Mouse (Mus musculus) embryonic facial prominence, embryonic 15.5 days (tissue): Measurements from ENCODE around the gene 1700122O11Rik. TPM values are rescaled to one million over a fixed set of nuclear protein-coding genes. Genes with fewer than 3 reads are reported as not detected.

Experiments
- ATAC-seq: fragments of 200-750 bp; cut with Nextera tagmentation; 2 replicates; pipeline ENCODE4 v1.8.0; 2017; ENCODE audit warnings: low read depth, moderate TSS enrichment; ENCODE audit not compliant: insufficient number of reproducible peaks, low FRiP score, low TSS enrichment
- H3K27ac ChIP-seq: fragments of 300-500 bp; sonication (generic); replicated peaks from 2 replicates; pipeline ENCODE4 v1.5.1; 2015; ENCODE audit warnings: mild to moderate bottlenecking, inconsistent platforms
- H3K27me3 ChIP-seq: fragments of 300-500 bp; sonication (generic); 2 replicates; pipeline ENCODE4 v1.6.1; 2015; ENCODE audit warnings: inconsistent platforms
- H3K36me3 ChIP-seq: fragments of 300-500 bp; sonication (generic); 2 replicates; pipeline ENCODE4 v1.6.1; 2015; ENCODE audit warnings: mild to moderate bottlenecking, inconsistent platforms
- H3K4me1 ChIP-seq: fragments of 300-500 bp; sonication (generic); 2 replicates; pipeline ENCODE4 v1.6.1; 2015; ENCODE audit warnings: inconsistent platforms
- H3K4me2 ChIP-seq: fragments of 300-500 bp; sonication (generic); replicated peaks from 2 replicates; pipeline ENCODE4 v1.6.1; 2015; ENCODE audit warnings: mild to moderate bottlenecking, inconsistent platforms
- H3K4me3 ChIP-seq: fragments of 300-500 bp; sonication (generic); replicated peaks from 2 replicates; pipeline ENCODE4 v1.5.1; 2015; ENCODE audit warnings: mild to moderate bottlenecking, inconsistent platforms
- H3K9ac ChIP-seq: fragments of 300-500 bp; sonication (generic); 2 replicates; pipeline ENCODE4 v1.6.1; 2015; ENCODE audit warnings: inconsistent platforms
- H3K9me3 ChIP-seq: fragments of 300-500 bp; sonication (generic); replicated peaks from 2 replicates; pipeline ENCODE4 v1.6.1; 2016; ENCODE audit warnings: inconsistent platforms
- WGBS: fragments of 180-500 bp; shearing (Covaris S2); methylation state at CpG from one replicate; pipeline ENCODE4 v1.1.7; 2015; 5-methylcytosine and 5-hydroxymethylcytosine counted together
- polyA plus RNA-seq: library from polyadenylated mRNA; unstranded; fragments of >200 nt; fragmentation: Nextera tagmentation; extraction: Ambion mirVana; gene quantifications from 2 replicates; pipeline ENCODE4 v1.2.1, GENCODE M21; 2015

1700122O11Rik gene
- polyA plus RNA-seq, 1 experiment from 2014 or later = not detected

- ATAC-seq = no peak
- Histone ChIP-seq H3K4me2 (no peak overlapping the region), H3K36me3 (no peaks in the 10 kb centered on the region), H3K4me3 (no peak overlapping the region), H3K4me1 (peaks cover 58% of the 10 kb centered on the region), H3K9me3 (no peaks in the 10 kb centered on the region), H3K27ac (no peak overlapping the region), H3K27me3 (peaks cover 9% of the 10 kb centered on the region; the same call in 1 of the 2 replicates), H3K9ac (no peak overlapping the region)
- WGBS = 97% methylated on average over 5 of the region's 5 CpGs
These were observed 11.1 kb downstream of the 1700122O11Rik start for GRCm38 (mm10) chr17:48027019-48027418.

- Histone ChIP-seq H3K4me3 (no peak overlapping the region), H3K36me3 (no peaks in the 10 kb centered on the region), H3K9me3 (no peaks in the 10 kb centered on the region), H3K27me3 (no peaks in the 10 kb centered on the region; the same call in 1 of the 2 replicates), H3K27ac (peak overlapping the region; percentile 51; the same call in 1 of the 2 replicates), H3K4me1 (peaks cover 30% of the 10 kb centered on the region), H3K9ac (no peak overlapping the region), H3K4me2 (no peak overlapping the region)
- peak; percentile 53; the same call in 1 of the 2 replicates for ATAC-seq
- WGBS = 50% methylated on average over 8 of the region's 8 CpGs
These were observed 14.0 kb downstream of the 1700122O11Rik start for GRCm38 (mm10) chr17:48024045-48024444.

GRCm38 (mm10) chr17:48019585-48019984, 18.5 kb downstream of the 1700122O11Rik start:
- peaks cover 19% of the 10 kb centered on the region for H3K4me1 ChIP-seq
- no peak overlapping the region for H3K9ac ChIP-seq
- WGBS = 51% methylated on average over 2 of the region's 2 CpGs
- H3K27me3 ChIP-seq = no peaks in the 10 kb centered on the region; the same call in 1 of the 2 replicates
- H3K4me2 ChIP-seq = no peak overlapping the region
- H3K36me3 ChIP-seq = no peaks in the 10 kb centered on the region
- no peak overlapping the region for H3K4me3 ChIP-seq
- no peak for ATAC-seq
- no peaks in the 10 kb centered on the region for H3K9me3 ChIP-seq
- H3K27ac ChIP-seq = no peak overlapping the region

GRCm38 (mm10) chr17:48016566-48016965, 21.5 kb downstream of the 1700122O11Rik start:
- no peak overlapping the region for H3K27ac ChIP-seq
- ATAC-seq = no peak
- no peak overlapping the region for H3K9ac ChIP-seq
- no peaks in the 10 kb centered on the region for H3K9me3 ChIP-seq
- no peak overlapping the region for H3K4me3 ChIP-seq
- H3K4me2 ChIP-seq = no peak overlapping the region
- 75% methylated on average over 5 of the region's 5 CpGs for WGBS
- H3K4me1 ChIP-seq = peaks cover 7% of the 10 kb centered on the region; the same call in 1 of the 2 replicates
- no peaks in the 10 kb centered on the region for H3K36me3 ChIP-seq
- H3K27me3 ChIP-seq = 0 out of 2 replicates have a peak, but pooled peaks cover 3% of the 10 kb centered on the region

- no peak for ATAC-seq
- 55% methylated on average over 10 of the region's 10 CpGs for WGBS
- Histone ChIP-seq H3K9me3 (no peaks in the 10 kb centered on the region), H3K27me3 (0 out of 2 replicates have a peak, but pooled peaks cover 3% of the 10 kb centered on the region), H3K9ac (no peak overlapping the region), H3K4me3 (no peak overlapping the region), H3K4me2 (no peak overlapping the region), H3K27ac (no peak overlapping the region), H3K36me3 (no peaks in the 10 kb centered on the region), H3K4me1 (peaks cover 10% of the 10 kb centered on the region; the same call in 1 of the 2 replicates)
These were observed 25.5 kb downstream of the 1700122O11Rik start for GRCm38 (mm10) chr17:48012561-48012960.

GRCm38 (mm10) chr17:48011105-48011504, 27.0 kb downstream of the 1700122O11Rik start:
- H3K9ac ChIP-seq = no peak overlapping the region
- no peak overlapping the region for H3K4me3 ChIP-seq
- no peak for ATAC-seq
- H3K4me2 ChIP-seq = no peak overlapping the region
- no peak overlapping the region for H3K27ac ChIP-seq
- H3K27me3 ChIP-seq = 0 out of 2 replicates have a peak, but pooled peaks cover 3% of the 10 kb centered on the region
- no peaks in the 10 kb centered on the region for H3K9me3 ChIP-seq
- H3K4me1 ChIP-seq = peaks cover 10% of the 10 kb centered on the region
- 79% methylated on average over 12 of the region's 12 CpGs for WGBS
- no peaks in the 10 kb centered on the region for H3K36me3 ChIP-seq

- Histone ChIP-seq H3K27ac (no peak overlapping the region), H3K27me3 (0 out of 2 replicates have a peak, but pooled peaks cover 3% of the 10 kb centered on the region), H3K4me3 (no peak overlapping the region), H3K9ac (no peak overlapping the region), H3K4me2 (no peak overlapping the region), H3K36me3 (no peaks in the 10 kb centered on the region), H3K9me3 (no peaks in the 10 kb centered on the region), H3K4me1 (peaks cover 10% of the 10 kb centered on the region)
- ATAC-seq = no peak
- 73% methylated on average over 11 of the region's 11 CpGs for WGBS
These were observed 27.8 kb downstream of the 1700122O11Rik start for GRCm38 (mm10) chr17:48010283-48010682.

- no peak overlapping the region for H3K27ac ChIP-seq
- ATAC-seq = no peak
- peaks cover 19% of the 10 kb centered on the region for H3K4me1 ChIP-seq
- H3K9me3 ChIP-seq = no peaks in the 10 kb centered on the region
- H3K9ac ChIP-seq = no peak overlapping the region
- no peak overlapping the region for H3K4me2 ChIP-seq
- no peaks in the 10 kb centered on the region for H3K36me3 ChIP-seq
- H3K4me3 ChIP-seq = no peak overlapping the region
- 53% methylated on average over 4 of the region's 4 CpGs for WGBS
- H3K27me3 ChIP-seq = no peaks in the 10 kb centered on the region
These were observed 32.3 kb downstream of the 1700122O11Rik start for GRCm38 (mm10) chr17:48005816-48006215.

- WGBS = 39% methylated on average over 8 of the region's 8 CpGs
These were observed 33.0 kb downstream of the 1700122O11Rik start for GRCm38 (mm10) chr17:48005091-48005490.

GRCm38 (mm10) chr17:48004619-48005018, 33.5 kb downstream of the 1700122O11Rik start:
- H3K4me3 ChIP-seq = no peak overlapping the region
- 64% methylated on average over 9 of the region's 9 CpGs for WGBS
- H3K36me3 ChIP-seq = no peaks in the 10 kb centered on the region
- no peaks in the 10 kb centered on the region for H3K27me3 ChIP-seq
- peaks cover 23% of the 10 kb centered on the region for H3K4me1 ChIP-seq
- no peaks in the 10 kb centered on the region for H3K9me3 ChIP-seq
- no peak overlapping the region for H3K4me2 ChIP-seq
- no peak overlapping the region for H3K9ac ChIP-seq
- H3K27ac ChIP-seq = no peak overlapping the region
- ATAC-seq = no peak

More at GRCm38 (mm10) chr17:48005091-48005490, 33.0 kb downstream of the 1700122O11Rik start:
- H3K9me3 ChIP-seq = no peaks in the 10 kb centered on the region
- H3K4me2 ChIP-seq = no peak overlapping the region
- peaks cover 18% of the 10 kb centered on the region for H3K4me1 ChIP-seq
- no peak overlapping the region for H3K27ac ChIP-seq
- no peaks in the 10 kb centered on the region for H3K36me3 ChIP-seq
- ATAC-seq = no peak
- H3K27me3 ChIP-seq = no peaks in the 10 kb centered on the region
- no peak overlapping the region for H3K9ac ChIP-seq
- no peak overlapping the region for H3K4me3 ChIP-seq

GRCm38 (mm10) chr17:48002486-48002885, 35.6 kb downstream of the 1700122O11Rik start:
- Histone ChIP-seq H3K9me3 (no peaks in the 10 kb centered on the region), H3K27me3 (no peaks in the 10 kb centered on the region), H3K36me3 (no peaks in the 10 kb centered on the region), H3K4me3 (peak overlapping the region; percentile 40), H3K4me1 (peaks cover 25% of the 10 kb centered on the region), H3K27ac (peak overlapping the region; percentile 83), H3K9ac (no peak overlapping the region), H3K4me2 (peak overlapping the region; percentile 52)
- ATAC-seq = no peak
- WGBS = 41% methylated on average over 4 of the region's 4 CpGs
